Mouse (Mus musculus): ENCODE measurements around the gene Il3.

DNA sequence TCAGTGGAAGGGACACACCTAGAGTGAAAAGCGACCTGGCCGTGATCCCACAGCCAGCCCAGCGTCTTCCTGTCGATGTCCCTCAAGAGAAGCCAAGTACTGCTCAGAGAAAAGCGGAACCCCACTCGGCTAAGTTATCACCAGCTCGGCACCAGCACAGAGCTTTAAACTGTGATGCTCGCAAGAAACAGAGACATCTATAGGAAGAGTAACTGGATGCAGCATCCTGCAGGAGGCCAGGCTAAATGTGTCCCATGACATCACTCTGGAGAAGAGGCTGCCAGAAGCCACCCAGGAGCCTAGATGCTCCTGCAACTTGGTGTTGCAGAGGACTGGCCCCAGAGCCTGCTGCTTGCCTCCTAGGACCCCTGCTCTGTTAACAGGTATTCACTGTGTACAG lies 34.9 kb upstream of the Il3 start:
- TF ChIP-seq POLR2A (IDR thresholded peaks at IDR 0.05; ENCODE audit: insufficient read length, low read depth) (no peak), USF1 (IDR thresholded peaks at IDR 0.05; ENCODE audit: low read depth) (no peak), SRF (IDR thresholded peaks at IDR 0.05; ENCODE audit: control insufficient read depth, insufficient read length, low read depth) (no peak)

All from myocyte (in vitro differentiated cells).